Mouse (Mus musculus) spleen, adult 2 months (tissue): ENCODE measurements around the gene Med12l. TPM values are rescaled to one million over a fixed set of nuclear protein-coding genes. Genes with fewer than 3 reads are reported as not detected.

Experiments used
- DNase-seq, 2 experiments: peaks; one replicate each; pipeline versions ENCODE4 v3.0.0 to v3.0.0-alpha.2; 2012 to 2021; ENCODE audit warnings: low spot score in 2 of 2, low read depth in 1 of 2
- H3K27ac ChIP-seq: fragments of 200-500 bp; 2 replicates; pipeline ENCODE4 v1.5.1; 2012; ENCODE audit warnings: low read length, inconsistent platforms; ENCODE audit not compliant: insufficient read depth
- H3K27me3 ChIP-seq: fragments of 200-500 bp; 2 replicates; pipeline ENCODE4 v1.6.1; 2012; ENCODE audit warnings: mild to moderate bottlenecking, moderate library complexity, low read length, inconsistent platforms; ENCODE audit not compliant: control insufficient read depth, insufficient read depth
- H3K36me3 ChIP-seq: fragments of 200-500 bp; 2 replicates; pipeline ENCODE4 v1.6.1; 2012; ENCODE audit warnings: mild to moderate bottlenecking, low read length, inconsistent platforms; ENCODE audit not compliant: control insufficient read depth, insufficient read depth
- H3K4me1 ChIP-seq: fragments of 200-500 bp; 2 replicates; pipeline ENCODE4 v1.6.1; 2011; ENCODE audit warnings: inconsistent platforms; ENCODE audit not compliant: control insufficient read depth, insufficient read depth, insufficient read length
- H3K4me3 ChIP-seq: fragments of 200-500 bp; 2 replicates; pipeline ENCODE4 v1.5.1; 2011; ENCODE audit warnings: mild to moderate bottlenecking, inconsistent platforms; ENCODE audit not compliant: insufficient read depth, insufficient read length; ENCODE audit errors: extremely low read depth
- CTCF ChIP-seq: fragments of 200-500 bp; IDR thresholded peaks from 2 replicates; pipeline ENCODE4 v1.5.1; 2011; ENCODE audit warnings: mild to moderate bottlenecking, inconsistent platforms; ENCODE audit not compliant: insufficient read depth, insufficient read length, insufficient replicate concordance; ENCODE audit errors: extremely low read depth
- POLR2A ChIP-seq: fragments of 200-500 bp; IDR thresholded peaks from 2 replicates; pipeline ENCODE4 v1.6.1; 2011; ENCODE audit warnings: low read depth, low read length, inconsistent platforms
- WGBS: fragments of 180-500 bp; shearing (Covaris S2); methylation state at CpG from one replicate; pipeline ENCODE4 v1.1.7; 2018; 5-methylcytosine and 5-hydroxymethylcytosine counted together
- polyA plus RNA-seq: library from polyadenylated mRNA; depleted of rRNA; stranded (reverse); fragments of >200 nt; gene quantifications from 2 replicates; pipeline ENCODE4 v1.2.3, GENCODE M21; 2012

Med12l gene
- polyA plus RNA-seq, 1 experiment: 2.0 TPM

- Histone ChIP-seq H3K4me1 (peaks cover 22% of the 10 kb centered on the region), H3K4me3 (no peak overlapping the region), H3K27me3 (no peaks in the 10 kb centered on the region), H3K27ac (peak overlapping the region; percentile 56; the same call in 1 of the 2 replicates), H3K36me3 (no peaks in the 10 kb centered on the region)
- 49% methylated on average over 9 of the region's 9 CpGs for WGBS
- TF ChIP-seq POLR2A (no peak), CTCF (no peak)
- no peak for DNase-seq
These were observed 256.3 kb downstream of the Med12l start for GRCm38 (mm10) chr3:59261709-59262472.

DNA sequence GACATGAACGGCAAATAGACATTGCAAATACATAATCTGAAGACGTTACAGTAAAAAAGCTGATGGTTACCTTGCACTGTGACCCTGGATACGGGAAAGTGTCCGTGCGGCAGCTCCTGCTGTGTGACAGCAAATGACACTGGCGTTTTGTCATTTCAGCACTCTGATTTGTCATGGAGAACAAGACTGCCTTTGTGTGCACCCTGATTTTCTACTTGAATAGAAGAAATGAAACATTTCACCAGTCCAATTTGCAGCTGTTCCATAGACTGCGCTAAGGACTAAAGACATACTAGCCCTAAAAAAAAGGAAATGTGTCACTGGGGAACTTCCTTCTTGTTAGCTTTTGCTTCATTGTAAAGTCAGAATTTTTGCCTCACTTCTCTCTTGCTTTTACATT is 257.1 kb downstream of the Med12l start, which contains the start of gene P2ry12:
Gene P2ry12, minus strand, starts transcription at position 168 of the 400 bp plus-strand sequence.
- Histone ChIP-seq H3K27ac (peak within 1 kb of the TSS; percentile 56; the same call in 1 of the 2 replicates), H3K27me3 (no peaks in the 10 kb centered on the region), H3K4me1 (peaks cover 22% of the 10 kb centered on the region), H3K4me3 (peak within 1 kb of the TSS; percentile 16; the same call in 1 of the 2 replicates), H3K36me3 (no peaks in the 10 kb centered on the region)
- WGBS: 54% methylated on average over 7 of the region's 7 CpGs
- DNase-seq: no peak
- TF ChIP-seq POLR2A (no peak), CTCF (no peak)

DNA sequence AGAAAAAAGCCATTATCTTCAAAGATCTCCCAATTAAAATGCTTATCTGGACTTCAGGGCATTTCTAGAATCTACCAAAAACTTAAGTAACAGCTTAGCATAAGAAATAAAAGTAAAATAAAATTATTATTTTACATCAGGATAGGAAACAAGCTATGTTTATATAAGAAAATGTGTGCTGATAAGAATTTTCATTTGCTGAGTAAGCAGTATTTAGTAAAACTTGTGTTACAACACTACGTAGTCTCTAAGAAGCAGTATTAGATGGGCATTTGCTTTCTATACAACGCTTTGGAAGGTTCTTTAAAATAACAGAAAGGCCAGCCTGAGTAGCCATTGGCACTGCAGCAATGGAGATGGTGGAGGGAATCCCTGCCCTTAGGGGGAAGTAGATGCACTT is 257.8 kb downstream of the Med12l start:
- DNase-seq: no peak
- Histone ChIP-seq H3K27ac (no peak overlapping the region), H3K27me3 (no peaks in the 10 kb centered on the region), H3K4me1 (peaks cover 22% of the 10 kb centered on the region), H3K36me3 (no peaks in the 10 kb centered on the region), H3K4me3 (no peak overlapping the region)
- no peak for TF ChIP-seq POLR2A
- TF ChIP-seq CTCF: no peak
- 94% methylated on average over 2 of the region's 2 CpGs for WGBS

DNA sequence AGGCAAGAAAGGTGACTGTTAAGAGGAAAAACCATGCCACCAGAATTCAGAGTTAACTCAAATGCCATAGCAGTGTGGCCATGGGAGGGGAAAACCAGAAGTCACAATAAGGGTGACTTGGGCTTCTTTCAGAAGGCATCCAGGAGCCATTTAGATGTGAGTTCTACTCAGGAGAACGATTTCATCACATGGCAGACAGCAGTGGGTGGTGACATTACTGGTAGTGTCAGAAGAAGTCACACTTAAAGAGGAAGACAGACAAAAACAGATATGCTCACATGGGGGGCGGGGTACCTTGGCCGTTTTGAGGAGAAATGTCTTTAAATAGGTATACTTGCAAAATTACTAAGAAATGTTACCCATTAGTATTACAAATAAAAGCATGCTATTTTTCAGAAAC is 258.4 kb downstream of the Med12l start:
- no peak for DNase-seq
- Histone ChIP-seq H3K27ac (no peak overlapping the region), H3K36me3 (no peaks in the 10 kb centered on the region), H3K27me3 (no peaks in the 10 kb centered on the region), H3K4me3 (no peak overlapping the region), H3K4me1 (peaks cover 19% of the 10 kb centered on the region)
- WGBS: 47% methylated on average over 3 of the region's 3 CpGs
- TF ChIP-seq POLR2A: no peak
- TF ChIP-seq CTCF: no peak

- Histone ChIP-seq H3K27ac (no peak overlapping the region), H3K4me3 (no peak overlapping the region), H3K27me3 (no peaks in the 10 kb centered on the region), H3K4me1 (no peaks in the 10 kb centered on the region), H3K36me3 (no peaks in the 10 kb centered on the region)
- 95% methylated on average over 6 of the region's 6 CpGs for WGBS
- DNase-seq: no peak
- TF ChIP-seq CTCF (no peak), POLR2A (no peak)
These were observed 265.2 kb downstream of the Med12l start for GRCm38 (mm10) chr3:59270811-59271210.

DNA sequence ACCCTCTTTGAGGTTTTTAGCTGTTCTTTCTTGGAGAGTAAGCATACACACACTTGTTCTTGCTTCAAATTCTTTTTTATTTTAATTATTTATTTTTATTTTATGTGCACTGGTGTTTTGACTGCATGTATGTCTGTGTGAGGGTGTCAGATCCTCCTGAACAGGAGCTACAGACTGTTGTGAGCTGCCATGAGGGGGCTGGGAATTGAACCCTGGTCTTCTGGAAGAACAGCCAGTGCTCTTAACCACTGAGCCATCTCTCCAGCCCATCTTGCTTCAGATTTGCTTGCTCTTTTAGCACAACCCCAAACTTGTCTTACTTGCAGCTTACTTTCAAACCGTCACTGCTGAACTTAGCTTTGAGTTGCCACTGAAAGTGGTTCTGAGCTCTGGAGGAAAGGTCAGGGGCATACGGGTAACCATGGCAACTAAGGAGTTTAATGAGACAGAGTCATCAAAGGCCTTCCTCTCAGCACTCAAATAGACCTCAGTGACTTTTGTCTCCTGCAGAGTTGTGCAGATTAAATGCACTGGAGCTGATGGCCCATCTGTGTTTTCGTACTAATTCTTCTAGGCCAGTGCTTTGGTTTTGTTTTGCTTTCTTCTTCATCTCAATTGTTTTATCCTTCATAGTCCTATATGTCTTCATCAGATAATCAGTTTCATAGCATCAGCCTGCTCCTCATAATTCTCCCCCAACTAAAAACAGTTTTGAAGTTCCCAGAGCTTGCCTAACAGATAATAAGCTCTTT is 272.1 kb downstream of the Med12l start:
- DNase-seq: no peak
- no peak overlapping the region for H3K4me3 ChIP-seq
- no peak overlapping the region for H3K27ac ChIP-seq
- TF ChIP-seq POLR2A: no peak
- TF ChIP-seq CTCF: no peak
- no peaks in the 10 kb centered on the region for H3K4me1 ChIP-seq
- WGBS: 73% methylated on average over 3 of the region's 3 CpGs
- H3K36me3 ChIP-seq: no peaks in the 10 kb centered on the region
- H3K27me3 ChIP-seq: no peaks in the 10 kb centered on the region

- no peaks in the 10 kb centered on the region for H3K27me3 ChIP-seq
- H3K4me1 ChIP-seq: no peaks in the 10 kb centered on the region
- H3K4me3 ChIP-seq: no peak overlapping the region
- H3K36me3 ChIP-seq: no peaks in the 10 kb centered on the region
- no peak for TF ChIP-seq POLR2A
- no peak for TF ChIP-seq CTCF
- DNase-seq: no peak
- 88% methylated on average over 3 of the region's 3 CpGs for WGBS
- H3K27ac ChIP-seq: no peak overlapping the region
These were observed 272.6 kb downstream of the Med12l start for GRCm38 (mm10) chr3:59278254-59278533.
